Mouse (Mus musculus) liver, embryonic 12.5 days (tissue): ENCODE results near the gene Nupr1l. TPM values are rescaled to one million over a fixed set of nuclear protein-coding genes. Genes with fewer than 3 reads are reported as not detected.

Source experiments
- ATAC-seq: fragments of 200-750 bp; cut with Nextera tagmentation; 2 replicates; pipeline ENCODE4 v1.8.0; 2017; ENCODE audit warnings: moderate number of reproducible peaks, mild to moderate bottlenecking, moderate library complexity
- H3K27ac ChIP-seq: fragments of 300-500 bp; sonication (generic); 2 replicates; pipeline ENCODE4 v1.5.1; 2016; ENCODE audit warnings: mild to moderate bottlenecking
- H3K27me3 ChIP-seq: fragments of 300-500 bp; sonication (generic); replicated peaks from 2 replicates; pipeline ENCODE4 v1.6.1; 2016; ENCODE audit warnings: mild to moderate bottlenecking, moderate library complexity
- H3K36me3 ChIP-seq: fragments of 300-500 bp; sonication (generic); 2 replicates; pipeline ENCODE4 v1.6.1; 2016; ENCODE audit warnings: mild to moderate bottlenecking, moderate library complexity
- H3K4me1 ChIP-seq: fragments of 300-500 bp; sonication (generic); 2 replicates; pipeline ENCODE4 v1.6.1; 2016
- H3K4me2 ChIP-seq: fragments of 300-500 bp; sonication (generic); 2 replicates; pipeline ENCODE4 v1.6.1; 2016; ENCODE audit warnings: mild to moderate bottlenecking, moderate library complexity
- H3K4me3 ChIP-seq: fragments of 300-500 bp; sonication (generic); 2 replicates; pipeline ENCODE4 v1.5.1; 2016; ENCODE audit warnings: mild to moderate bottlenecking, moderate library complexity
- H3K9ac ChIP-seq: fragments of 300-500 bp; sonication (generic); 2 replicates; pipeline ENCODE4 v1.6.1; 2016; ENCODE audit warnings: mild to moderate bottlenecking, moderate library complexity
- H3K9me3 ChIP-seq: fragments of 300-500 bp; sonication (generic); replicated peaks from 2 replicates; pipeline ENCODE4 v1.6.1; 2016; ENCODE audit warnings: mild to moderate bottlenecking, moderate library complexity
- WGBS: fragments of 180-500 bp; shearing (Covaris S2); methylation state at CpG from one replicate; pipeline ENCODE4 v1.1.7; 2016; ENCODE audit not compliant: insufficient replicate concordance; 5-methylcytosine and 5-hydroxymethylcytosine counted together
- polyA plus RNA-seq: library from polyadenylated mRNA; unstranded; fragments of >200 nt; fragmentation: Nextera tagmentation; extraction: Ambion mirVana; gene quantifications from 2 replicates; pipeline ENCODE4 v1.2.1, GENCODE M21; 2016

Nupr1l gene
- polyA plus RNA-seq, 1 experiment from 2014 or later = 0.92 TPM

GRCm38 (mm10) chr5:129943402-129943801 is 35.1 kb downstream of the Nupr1l start:
- no peaks in the 10 kb centered on the region for H3K27me3 ChIP-seq
- H3K9ac ChIP-seq = peak overlapping the region; percentile 95
- 23% methylated on average over 1 of the region's 1 CpGs for WGBS
- peaks cover 33% of the 10 kb centered on the region for H3K36me3 ChIP-seq
- peak overlapping the region; percentile 83 for H3K4me2 ChIP-seq
- peak overlapping the region; percentile 58 for H3K27ac ChIP-seq
- H3K4me1 ChIP-seq = peaks cover 54% of the 10 kb centered on the region
- no peaks in the 10 kb centered on the region for H3K9me3 ChIP-seq
- ATAC-seq = no peak
- H3K4me3 ChIP-seq = peak overlapping the region; percentile 32

DNA sequence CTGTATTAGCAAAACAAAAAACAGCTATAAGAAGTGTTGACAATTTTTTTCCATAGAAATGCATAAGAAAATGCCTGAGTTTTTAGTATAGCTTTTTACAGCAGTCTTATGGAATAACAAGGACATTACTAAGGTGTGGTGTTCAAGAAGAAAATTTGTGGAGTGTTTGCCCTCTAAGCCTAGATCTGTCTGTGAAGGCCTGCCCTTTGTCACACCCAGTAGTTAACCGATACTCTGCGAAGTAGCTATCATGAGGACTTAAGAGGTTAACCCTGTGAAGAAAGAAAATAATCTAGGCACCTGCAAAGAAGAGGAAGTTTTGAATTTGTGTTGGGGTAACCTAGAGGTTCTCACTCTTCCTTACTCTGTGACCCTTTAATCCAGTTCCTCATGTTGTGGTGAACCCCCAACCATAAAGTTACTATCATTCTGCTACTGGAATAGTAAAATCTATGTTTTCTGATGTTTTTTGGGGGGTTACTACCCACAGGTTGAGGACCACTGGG is 39.2 kb downstream of the Nupr1l start:
- Histone ChIP-seq H3K4me3 (no peak overlapping the region), H3K4me1 (peaks cover 56% of the 10 kb centered on the region), H3K9ac (no peak overlapping the region), H3K27ac (0 out of 2 replicates have a peak overlapping the region, but pooled peaks have one; percentile 10), H3K36me3 (peaks cover 37% of the 10 kb centered on the region), H3K27me3 (no peaks in the 10 kb centered on the region), H3K9me3 (no peaks in the 10 kb centered on the region), H3K4me2 (no peak overlapping the region)
- WGBS = 66% methylated on average over 2 of the region's 2 CpGs
- no peak for ATAC-seq

DNA sequence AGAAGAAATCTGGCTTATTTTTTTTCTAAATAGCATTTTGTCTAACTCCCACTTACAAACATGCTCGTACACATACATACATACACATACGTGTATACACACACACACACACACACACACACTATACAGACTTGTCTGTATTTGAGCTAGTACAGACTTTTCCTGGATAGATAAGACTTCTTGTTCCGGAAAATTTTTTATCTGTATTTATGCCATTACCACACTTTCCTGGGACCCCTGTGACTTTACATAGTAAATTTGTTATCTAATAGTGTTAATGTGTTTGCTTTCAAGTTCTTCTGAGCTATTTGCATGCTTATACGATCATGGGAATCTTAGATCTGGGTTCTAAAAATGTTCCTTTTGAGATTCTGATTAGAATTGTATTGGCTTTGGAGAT is 43.8 kb downstream of the Nupr1l start:
- 44% methylated on average over 4 of the region's 4 CpGs for WGBS
- Histone ChIP-seq H3K9me3 (no peaks in the 10 kb centered on the region), H3K36me3 (peaks cover 17% of the 10 kb centered on the region), H3K27ac (peak overlapping the region; percentile 45; the same call in 1 of the 2 replicates), H3K4me1 (peaks cover 64% of the 10 kb centered on the region), H3K4me3 (no peak overlapping the region), H3K9ac (no peak overlapping the region), H3K27me3 (no peaks in the 10 kb centered on the region), H3K4me2 (0 out of 2 replicates have a peak overlapping the region, but pooled peaks have one; percentile 4)
- no peak for ATAC-seq

DNA sequence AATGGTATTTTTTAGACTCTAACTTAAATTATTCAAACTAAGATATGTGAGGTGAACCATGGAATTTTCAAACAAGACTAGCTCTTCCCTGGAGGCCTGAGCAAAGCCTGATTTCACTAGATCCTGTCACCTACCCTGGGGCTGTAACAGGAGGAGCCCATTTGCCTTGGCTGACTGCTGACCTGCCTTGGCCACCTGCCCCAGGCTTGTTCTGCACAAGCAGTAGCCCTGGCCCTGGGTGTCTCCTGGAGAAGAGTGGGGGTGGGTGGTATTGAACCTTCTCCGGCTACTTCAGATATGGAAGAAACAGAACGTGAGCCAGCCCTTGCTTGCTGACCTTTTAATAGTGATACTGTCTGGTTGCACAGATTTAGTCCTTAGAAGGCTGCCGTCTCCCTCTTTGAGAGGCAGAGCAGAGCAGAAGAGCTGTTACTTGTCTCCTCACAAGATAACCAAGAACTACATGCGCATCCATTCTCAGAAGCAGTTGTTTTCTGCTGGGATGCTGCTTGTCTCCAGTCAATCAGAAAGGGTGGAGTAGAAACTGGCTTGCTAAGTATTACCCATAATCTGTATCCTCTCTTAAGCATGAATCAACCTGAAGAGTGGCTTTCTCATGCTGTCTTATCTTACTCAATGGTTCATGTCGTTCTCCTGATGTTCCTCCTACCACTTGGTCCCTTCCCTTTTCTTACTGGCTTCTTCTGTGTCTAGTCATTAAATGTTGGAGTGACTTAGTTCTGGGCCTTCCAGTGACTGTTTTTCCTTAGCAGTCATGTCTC is 46.3 kb downstream of the Nupr1l start:
- Histone ChIP-seq H3K9ac (peak overlapping the region; percentile 33; the same call in 1 of the 2 replicates), H3K4me3 (no peak overlapping the region), H3K27me3 (no peaks in the 10 kb centered on the region), H3K4me2 (peak overlapping the region; percentile 47), H3K27ac (peak overlapping the region; percentile 87), H3K4me1 (peaks cover 55% of the 10 kb centered on the region), H3K36me3 (peaks cover 24% of the 10 kb centered on the region), H3K9me3 (no peaks in the 10 kb centered on the region)
- 37% methylated on average over 5 of the region's 5 CpGs for WGBS
- ATAC-seq = peak; percentile 78

DNA sequence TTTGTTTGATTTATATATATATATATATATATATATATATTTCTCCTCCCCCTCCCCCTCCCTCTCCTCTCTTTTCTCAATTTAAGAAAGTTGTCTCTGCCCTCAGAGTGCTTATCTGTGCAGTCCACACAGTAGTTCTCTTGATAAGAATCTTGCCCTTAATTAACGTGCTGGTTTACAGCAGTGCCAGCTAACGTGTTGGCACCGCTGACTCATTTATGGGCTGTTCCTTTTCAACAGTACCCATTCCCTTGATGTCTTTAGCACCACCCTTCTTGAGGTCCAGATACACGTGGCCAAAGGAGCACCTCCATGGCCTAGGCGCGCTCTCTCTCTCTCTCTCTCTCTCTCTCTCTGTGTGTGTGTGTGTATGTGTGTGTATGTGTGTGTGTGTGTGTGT is 47.5 kb downstream of the Nupr1l start:
- Histone ChIP-seq H3K9ac (peak overlapping the region; percentile 33; the same call in 1 of the 2 replicates), H3K27me3 (no peaks in the 10 kb centered on the region), H3K4me3 (no peak overlapping the region), H3K27ac (peak overlapping the region; percentile 87), H3K9me3 (no peaks in the 10 kb centered on the region), H3K4me2 (peak overlapping the region; percentile 47), H3K36me3 (peaks cover 29% of the 10 kb centered on the region), H3K4me1 (peaks cover 49% of the 10 kb centered on the region)
- ATAC-seq = peak; percentile 83
- WGBS = 25% methylated on average over 6 of the region's 6 CpGs

GRCm38 (mm10) chr5:129963224-129963623 is 54.9 kb downstream of the Nupr1l start:
- Histone ChIP-seq H3K9me3 (no peaks in the 10 kb centered on the region), H3K9ac (no peak overlapping the region), H3K4me1 (peaks cover 31% of the 10 kb centered on the region; the same call in 1 of the 2 replicates), H3K27me3 (no peaks in the 10 kb centered on the region), H3K27ac (no peak overlapping the region), H3K4me2 (no peak overlapping the region), H3K36me3 (peaks cover 27% of the 10 kb centered on the region), H3K4me3 (no peak overlapping the region)
- 87% methylated on average over 4 of the region's 4 CpGs for WGBS
- no peak for ATAC-seq

Other genes with a start within 250 kb of the Nupr1l start
- gene Zfp11, start 238.4 kb upstream of the Nupr1l start, polyA plus RNA-seq = 1.2 TPM in 2 replicates
- not detected in 2 replicates for gene Sept14, start 200.0 kb upstream of the Nupr1l start, polyA plus RNA-seq
- 139 and 145 TPM in 2 replicates for gene Mrps17, start 193.0 kb upstream of the Nupr1l start, polyA plus RNA-seq
- 32.8 and 36.9 TPM in 2 replicates for gene Nipsnap2, start 183.5 kb upstream of the Nupr1l start, polyA plus RNA-seq
- gene Psph, start 121.1 kb upstream of the Nupr1l start, polyA plus RNA-seq = 88.0 and 88.7 TPM in 2 replicates
- 34.1 and 36.2 TPM in 2 replicates for gene Sumf2, start 61.6 kb upstream of the Nupr1l start, polyA plus RNA-seq
- 607 and 628 TPM in 2 replicates for gene Chchd2, start 21.1 kb upstream of the Nupr1l start, polyA plus RNA-seq
- 1.7 and 1.8 TPM in 2 replicates for gene Zbed5, start 12.8 kb upstream of the Nupr1l start, polyA plus RNA-seq
- 0.23 TPM in 2 replicates for gene Phkg1, start 10.0 kb upstream of the Nupr1l start, polyA plus RNA-seq
- gene Vkorc1l1, start 33.4 kb downstream of the Nupr1l start, polyA plus RNA-seq = 29.8 and 31.2 TPM in 2 replicates
- gene Gusb, start 94.5 kb downstream of the Nupr1l start, polyA plus RNA-seq = 44.8 and 49.1 TPM in 2 replicates
- 39.1 and 41.1 TPM in 2 replicates for gene Asl, start 120.7 kb downstream of the Nupr1l start, polyA plus RNA-seq
- 33.9 and 34.7 TPM in 2 replicates for gene Crcp, start 120.8 kb downstream of the Nupr1l start, polyA plus RNA-seq
- 37.1 and 37.2 TPM in 2 replicates for gene Tpst1, start 164.8 kb downstream of the Nupr1l start, polyA plus RNA-seq
- 7.8 and 8.0 TPM in 2 replicates for gene Kctd7, start 236.3 kb downstream of the Nupr1l start, polyA plus RNA-seq